Mouse (Mus musculus): ENCODE data around the gene Col18a1. TPM values are rescaled to one million over a fixed set of nuclear protein-coding genes. Genes with fewer than 3 reads are reported as not detected.

The Col18a1 gene
- polyA plus RNA-seq, 1 experiment from 2014 or later = 40.4 TPM

- ATAC-seq (ENCODE audit: low FRiP score) = peak; percentile 78
- peaks cover 6% of the 10 kb centered on the region; the same call in 1 of the 2 replicates for H3K4me1 ChIP-seq (replicated peaks; ENCODE audit: control insufficient read depth, insufficient read depth, low read length)
- H3K9me3 ChIP-seq (ENCODE audit: control insufficient read depth, low read length) = no peaks in the 10 kb centered on the region
- H3K36me3 ChIP-seq (ENCODE audit: control insufficient read depth, insufficient read depth, low read length) = no peaks in the 10 kb centered on the region
- no peak overlapping the region for H3K9ac ChIP-seq (ENCODE audit: low read depth, low read length)
- H3K4me2 ChIP-seq (replicated peaks; ENCODE audit: low read depth, low read length) = no peak overlapping the region
- no peak overlapping the region for H3K4me3 ChIP-seq (ENCODE audit: low read depth, low read length)
- DNase-seq (ENCODE audit: low spot score) = peak; percentile 50
- 26% methylated on average over 9 of the region's 9 CpGs for WGBS
- peak overlapping the region; percentile 73; the same call in 1 of the 2 replicates for H3K27ac ChIP-seq (ENCODE audit: low read depth, low read length)
- H3K27me3 ChIP-seq (ENCODE audit: control insufficient read depth, insufficient read depth, low read length) = no peaks in the 10 kb centered on the region
Measured at GRCm38 (mm10) chr10:77008109-77008561, 158.2 kb downstream of the Col18a1 start.

- Histone ChIP-seq H3K27me3 (ENCODE audit: control insufficient read depth, insufficient read depth, low read length) (no peaks in the 10 kb centered on the region), H3K9ac (ENCODE audit: low read depth, low read length) (no peak overlapping the region), H3K27ac (ENCODE audit: low read depth, low read length) (peak overlapping the region; percentile 73), H3K4me1 (replicated peaks; ENCODE audit: control insufficient read depth, insufficient read depth, low read length) (peaks cover 6% of the 10 kb centered on the region; the same call in 1 of the 2 replicates), H3K9me3 (ENCODE audit: control insufficient read depth, low read length) (no peaks in the 10 kb centered on the region), H3K36me3 (ENCODE audit: control insufficient read depth, insufficient read depth, low read length) (no peaks in the 10 kb centered on the region), H3K4me2 (replicated peaks; ENCODE audit: low read depth, low read length) (no peak overlapping the region), H3K4me3 (ENCODE audit: low read depth, low read length) (no peak overlapping the region)
- peak; percentile 57; the same call in 1 of the 2 replicates for ATAC-seq (ENCODE audit: low FRiP score)
- peak; percentile 50 for DNase-seq (ENCODE audit: low spot score)
- WGBS = 25% methylated on average over 8 of the region's 8 CpGs
Measured at GRCm38 (mm10) chr10:77007433-77008108, 158.8 kb downstream of the Col18a1 start.

GRCm38 (mm10) chr10:77004936-77005335 lies 161.4 kb downstream of the Col18a1 start:
- H3K9me3 ChIP-seq (ENCODE audit: control insufficient read depth, low read length) = no peaks in the 10 kb centered on the region
- DNase-seq (ENCODE audit: low spot score) = peak; percentile 23
- H3K36me3 ChIP-seq (ENCODE audit: control insufficient read depth, insufficient read depth, low read length) = no peaks in the 10 kb centered on the region
- peak overlapping the region; percentile 12; the same call in 1 of the 2 replicates for H3K9ac ChIP-seq (ENCODE audit: low read depth, low read length)
- 0 out of 2 replicates have a peak overlapping the region, but pooled peaks have one; percentile 3 for H3K27ac ChIP-seq (ENCODE audit: low read depth, low read length)
- WGBS = 36% methylated on average over 7 of the region's 7 CpGs
- H3K4me2 ChIP-seq (replicated peaks; ENCODE audit: low read depth, low read length) = no peak overlapping the region
- ATAC-seq (ENCODE audit: low FRiP score) = no peak
- no peak overlapping the region for H3K4me3 ChIP-seq (ENCODE audit: low read depth, low read length)
- H3K27me3 ChIP-seq (ENCODE audit: control insufficient read depth, insufficient read depth, low read length) = no peaks in the 10 kb centered on the region
- H3K4me1 ChIP-seq (replicated peaks; ENCODE audit: control insufficient read depth, insufficient read depth, low read length) = peaks cover 6% of the 10 kb centered on the region; the same call in 1 of the 2 replicates

Other genes with a start within 250 kb of the Col18a1 start
- gene Pcbp3, start 204.7 kb downstream of the Col18a1 start, polyA plus RNA-seq (2014; fragmentation: Nextera tagmentation; extraction: Ambion mirVana) = 30.6 and 37.7 TPM in 2 replicates
- gene Slc19a1, start 134.3 kb downstream of the Col18a1 start, polyA plus RNA-seq (2014; fragmentation: Nextera tagmentation; extraction: Ambion mirVana) = 23.2 and 24.5 TPM in 2 replicates
- gene Pofut2, start 92.7 kb upstream of the Col18a1 start, polyA plus RNA-seq (2014; fragmentation: Nextera tagmentation; extraction: Ambion mirVana) = 68.4 and 72.6 TPM in 2 replicates

Data from hindbrain, embryonic 11.5 days (tissue).